Mouse (Mus musculus) forebrain, embryonic 10.5 days (tissue): ENCODE data around the gene Miga1. TPM values are rescaled to one million over a fixed set of nuclear protein-coding genes. Genes with fewer than 3 reads are reported as not detected.

ENCODE experiments used
- DNase-seq: peaks from one replicate; pipeline ENCODE4 v3.0.0-alpha.2; 2017; ENCODE audit warnings: low spot score; ENCODE audit errors: extremely low spot score
- H3K27ac ChIP-seq: fragments of 300-500 bp; sonication (generic); 2 replicates; pipeline ENCODE4 v1.5.1; 2016; ENCODE audit warnings: mild to moderate bottlenecking
- H3K27me3 ChIP-seq: fragments of 300-500 bp; sonication (generic); 2 replicates; pipeline ENCODE4 v1.6.1; 2016; ENCODE audit warnings: mild to moderate bottlenecking; ENCODE audit not compliant: poor library complexity, severe bottlenecking
- H3K36me3 ChIP-seq: fragments of 300-500 bp; sonication (generic); replicated peaks from 2 replicates; pipeline ENCODE4 v1.6.1; 2016; ENCODE audit warnings: mild to moderate bottlenecking, moderate library complexity
- H3K4me1 ChIP-seq: fragments of 300-500 bp; sonication (generic); 2 replicates; pipeline ENCODE4 v1.6.1; 2016
- H3K4me3 ChIP-seq: fragments of 300-500 bp; sonication (generic); 2 replicates; pipeline ENCODE4 v1.5.1; 2016; ENCODE audit warnings: mild to moderate bottlenecking, moderate library complexity
- H3K9me3 ChIP-seq: fragments of 300-500 bp; sonication (generic); 2 replicates; pipeline ENCODE4 v1.6.1; 2016; ENCODE audit warnings: mild to moderate bottlenecking, moderate library complexity
- WGBS: fragments of 180-500 bp; shearing (Covaris S2); methylation state at CpG from one replicate; pipeline ENCODE4 v1.1.7; 2016; 5-methylcytosine and 5-hydroxymethylcytosine counted together
- polyA plus RNA-seq: library from polyadenylated mRNA; unstranded; fragments of >200 nt; fragmentation: Nextera tagmentation; extraction: Ambion mirVana; gene quantifications from 2 replicates; pipeline ENCODE4 v1.2.1, GENCODE M21; 2016

Gene Miga1
- polyA plus RNA-seq, 1 experiment from 2014 or later = 22.1 TPM

- no peak for DNase-seq
- WGBS = 83% methylated on average over 6 of the region's 6 CpGs
- Histone ChIP-seq H3K4me3 (no peak overlapping the region), H3K4me1 (no peaks in the 10 kb centered on the region; the same call in 1 of the 2 replicates), H3K9me3 (no peaks in the 10 kb centered on the region), H3K27ac (no peak overlapping the region), H3K36me3 (peaks cover 81% of the 10 kb centered on the region), H3K27me3 (no peaks in the 10 kb centered on the region)
Measured at GRCm38 (mm10) chr3:152291895-152292294, 48.3 kb downstream of the Miga1 start.

GRCm38 (mm10) chr3:152290175-152290798 lies 49.9 kb downstream of the Miga1 start:
- no peak for DNase-seq

GRCm38 (mm10) chr3:152288740-152289139 lies 51.5 kb downstream of the Miga1 start:
- no peaks in the 10 kb centered on the region; the same call in 1 of the 2 replicates for H3K4me1 ChIP-seq
- no peak overlapping the region for H3K27ac ChIP-seq
- H3K27me3 ChIP-seq = no peaks in the 10 kb centered on the region
- no peak overlapping the region for H3K4me3 ChIP-seq
- H3K36me3 ChIP-seq = peaks cover 82% of the 10 kb centered on the region
- H3K9me3 ChIP-seq = no peaks in the 10 kb centered on the region
- WGBS = 94% methylated on average over 4 of the region's 4 CpGs
- no peak for DNase-seq

More at GRCm38 (mm10) chr3:152290175-152290798, 49.9 kb downstream of the Miga1 start:
- 85% methylated on average over 17 of the region's 17 CpGs for WGBS
- Histone ChIP-seq H3K4me3 (no peak overlapping the region), H3K36me3 (peaks cover 80% of the 10 kb centered on the region), H3K9me3 (no peaks in the 10 kb centered on the region), H3K27ac (no peak overlapping the region; the same call in 1 of the 2 replicates), H3K27me3 (no peaks in the 10 kb centered on the region), H3K4me1 (no peaks in the 10 kb centered on the region; the same call in 1 of the 2 replicates)

GRCm38 (mm10) chr3:152288276-152288675 lies 51.9 kb downstream of the Miga1 start:
- no peak overlapping the region for H3K27ac ChIP-seq
- WGBS = 94% methylated on average over 5 of the region's 5 CpGs
- no peak for DNase-seq
- no peaks in the 10 kb centered on the region; the same call in 1 of the 2 replicates for H3K4me1 ChIP-seq
- peaks cover 83% of the 10 kb centered on the region for H3K36me3 ChIP-seq
- H3K27me3 ChIP-seq = no peaks in the 10 kb centered on the region
- H3K4me3 ChIP-seq = no peak overlapping the region
- H3K9me3 ChIP-seq = no peaks in the 10 kb centered on the region

GRCm38 (mm10) chr3:152287810-152288209 lies 52.4 kb downstream of the Miga1 start:
- Histone ChIP-seq H3K27me3 (no peaks in the 10 kb centered on the region), H3K4me3 (no peak overlapping the region), H3K36me3 (peaks cover 88% of the 10 kb centered on the region), H3K27ac (no peak overlapping the region), H3K9me3 (no peaks in the 10 kb centered on the region), H3K4me1 (no peaks in the 10 kb centered on the region; the same call in 1 of the 2 replicates)
- DNase-seq = no peak
- WGBS = 77% methylated on average over 9 of the region's 9 CpGs

- Histone ChIP-seq H3K27me3 (no peaks in the 10 kb centered on the region), H3K9me3 (no peaks in the 10 kb centered on the region), H3K27ac (no peak overlapping the region), H3K36me3 (peaks cover 81% of the 10 kb centered on the region), H3K4me1 (no peaks in the 10 kb centered on the region), H3K4me3 (no peak overlapping the region)
- 93% methylated on average over 5 of the region's 5 CpGs for WGBS
- DNase-seq = no peak
Measured at GRCm38 (mm10) chr3:152284759-152285158, 55.4 kb downstream of the Miga1 start.

GRCm38 (mm10) chr3:152284306-152284705 lies 55.9 kb downstream of the Miga1 start:
- Histone ChIP-seq H3K36me3 (peaks cover 79% of the 10 kb centered on the region), H3K9me3 (no peaks in the 10 kb centered on the region), H3K27ac (no peak overlapping the region), H3K27me3 (no peaks in the 10 kb centered on the region), H3K4me3 (no peak overlapping the region), H3K4me1 (no peaks in the 10 kb centered on the region)
- DNase-seq = no peak
- 93% methylated on average over 1 of the region's 1 CpGs for WGBS

GRCm38 (mm10) chr3:152282126-152282525 lies 58.1 kb downstream of the Miga1 start:
- Histone ChIP-seq H3K27me3 (no peaks in the 10 kb centered on the region), H3K36me3 (peaks cover 60% of the 10 kb centered on the region), H3K4me1 (no peaks in the 10 kb centered on the region), H3K9me3 (no peaks in the 10 kb centered on the region), H3K27ac (no peak overlapping the region), H3K4me3 (no peak overlapping the region)
- DNase-seq = no peak
- WGBS = 44% methylated on average over 3 of the region's 3 CpGs

- Histone ChIP-seq H3K36me3 (peaks cover 41% of the 10 kb centered on the region), H3K9me3 (no peaks in the 10 kb centered on the region), H3K27ac (no peak overlapping the region), H3K4me1 (no peaks in the 10 kb centered on the region), H3K4me3 (no peak overlapping the region), H3K27me3 (no peaks in the 10 kb centered on the region)
- 79% methylated on average over 2 of the region's 2 CpGs for WGBS
- no peak for DNase-seq
Measured at GRCm38 (mm10) chr3:152278431-152278830, 61.8 kb downstream of the Miga1 start.

- 82% methylated on average over 2 of the region's 2 CpGs for WGBS
- no peak overlapping the region for H3K27ac ChIP-seq
- no peak overlapping the region for H3K4me3 ChIP-seq
- H3K4me1 ChIP-seq = no peaks in the 10 kb centered on the region
- no peaks in the 10 kb centered on the region for H3K27me3 ChIP-seq
- no peaks in the 10 kb centered on the region for H3K9me3 ChIP-seq
- H3K36me3 ChIP-seq = peaks cover 36% of the 10 kb centered on the region
- DNase-seq = no peak
Measured at GRCm38 (mm10) chr3:152277912-152278311, 62.3 kb downstream of the Miga1 start.

- no peak for DNase-seq
- WGBS = 98% methylated on average over 3 of the region's 3 CpGs
- no peaks in the 10 kb centered on the region for H3K27me3 ChIP-seq
- no peak overlapping the region for H3K4me3 ChIP-seq
- H3K36me3 ChIP-seq = peaks cover 26% of the 10 kb centered on the region
- no peak overlapping the region for H3K27ac ChIP-seq
- no peaks in the 10 kb centered on the region for H3K4me1 ChIP-seq
- no peaks in the 10 kb centered on the region for H3K9me3 ChIP-seq
Measured at GRCm38 (mm10) chr3:152276935-152277334, 63.3 kb downstream of the Miga1 start.

GRCm38 (mm10) chr3:152275008-152275407 lies 65.2 kb downstream of the Miga1 start:
- Histone ChIP-seq H3K36me3 (peaks cover 13% of the 10 kb centered on the region), H3K9me3 (no peaks in the 10 kb centered on the region), H3K4me1 (no peaks in the 10 kb centered on the region), H3K27me3 (no peaks in the 10 kb centered on the region), H3K27ac (no peak overlapping the region), H3K4me3 (no peak overlapping the region)
- DNase-seq = no peak
- 83% methylated on average over 8 of the region's 8 CpGs for WGBS

- WGBS = 88% methylated on average over 20 of the region's 20 CpGs
- Histone ChIP-seq H3K27me3 (peaks cover 9% of the 10 kb centered on the region), H3K4me1 (no peaks in the 10 kb centered on the region), H3K36me3 (peaks cover 13% of the 10 kb centered on the region), H3K9me3 (no peaks in the 10 kb centered on the region), H3K27ac (no peak overlapping the region), H3K4me3 (no peak overlapping the region)
- no peak for DNase-seq
Measured at GRCm38 (mm10) chr3:152272974-152273685, 67.1 kb downstream of the Miga1 start.
